Mouse (Mus musculus) stomach, embryonic 14.5 days (tissue): ENCODE results near the gene Tmem125. TPM values are rescaled to one million over a fixed set of nuclear protein-coding genes. Genes with fewer than 3 reads are reported as not detected.
"Not testable (repeated sequence)": the region's sequence is repeated elsewhere in the genome, so short reads cannot be mapped to it uniquely, and the experiment has no call there.

Experiments
- ATAC-seq: fragments of 200-750 bp; cut with Nextera tagmentation; 2 replicates; pipeline ENCODE4 v1.8.0; 2017; ENCODE audit warnings: low read depth, moderate TSS enrichment; ENCODE audit not compliant: insufficient number of reproducible peaks, insufficient read depth, low FRiP score
- H3K27ac ChIP-seq: fragments of 300-500 bp; sonication (generic); 2 replicates; pipeline ENCODE4 v1.5.1; 2014; ENCODE audit warnings: mild to moderate bottlenecking, low read length, moderate library complexity, mixed read lengths
- H3K27me3 ChIP-seq: fragments of 300-500 bp; sonication (generic); 2 replicates; pipeline ENCODE4 v1.6.1; 2014; ENCODE audit warnings: low read length, control low read depth, mixed read lengths; ENCODE audit not compliant: control insufficient read depth, insufficient read depth
- H3K36me3 ChIP-seq: fragments of 300-500 bp; sonication (generic); 2 replicates; pipeline ENCODE4 v1.6.1; 2014; ENCODE audit warnings: mild to moderate bottlenecking, control low read depth, low read length, moderate library complexity, mixed read lengths; ENCODE audit not compliant: control insufficient read depth, insufficient read depth
- H3K4me1 ChIP-seq: fragments of 300-500 bp; sonication (generic); 2 replicates; pipeline ENCODE4 v1.6.1; 2014; ENCODE audit warnings: low read length, control low read depth, mixed read lengths; ENCODE audit not compliant: control insufficient read depth, insufficient read depth
- H3K4me2 ChIP-seq: fragments of 300-500 bp; sonication (generic); replicated peaks from 2 replicates; pipeline ENCODE4 v1.6.1; 2014; ENCODE audit warnings: low read depth, low read length, control low read depth
- H3K4me3 ChIP-seq: fragments of 300-500 bp; sonication (generic); 2 replicates; pipeline ENCODE4 v1.5.1; 2014; ENCODE audit warnings: low read depth, low read length, control low read depth
- H3K9ac ChIP-seq: fragments of 300-500 bp; sonication (generic); replicated peaks from 2 replicates; pipeline ENCODE4 v1.6.1; 2014; ENCODE audit warnings: low read depth, mild to moderate bottlenecking, control low read depth, low read length, moderate library complexity, mixed read lengths
- H3K9me3 ChIP-seq: fragments of 300-500 bp; sonication (generic); 2 replicates; pipeline ENCODE4 v1.6.1; 2016; ENCODE audit warnings: low read depth, low read length, control low read depth; ENCODE audit not compliant: control insufficient read depth
- WGBS: fragments of 180-500 bp; shearing (Covaris S2); extraction: QIAGEN DNeasy Blood & Tissue Kit; methylation state at CpG from one replicate; pipeline ENCODE4 v1.1.7; 2014; 5-methylcytosine and 5-hydroxymethylcytosine counted together
- polyA plus RNA-seq: library from polyadenylated mRNA; unstranded; fragments of >200 nt; fragmentation: Nextera tagmentation; extraction: Ambion mirVana; gene quantifications from 2 replicates; pipeline ENCODE4 v1.2.1, GENCODE M21; 2014

The Tmem125 gene
- polyA plus RNA-seq, 1 experiment from 2014 or later = 6.5 TPM

DNA sequence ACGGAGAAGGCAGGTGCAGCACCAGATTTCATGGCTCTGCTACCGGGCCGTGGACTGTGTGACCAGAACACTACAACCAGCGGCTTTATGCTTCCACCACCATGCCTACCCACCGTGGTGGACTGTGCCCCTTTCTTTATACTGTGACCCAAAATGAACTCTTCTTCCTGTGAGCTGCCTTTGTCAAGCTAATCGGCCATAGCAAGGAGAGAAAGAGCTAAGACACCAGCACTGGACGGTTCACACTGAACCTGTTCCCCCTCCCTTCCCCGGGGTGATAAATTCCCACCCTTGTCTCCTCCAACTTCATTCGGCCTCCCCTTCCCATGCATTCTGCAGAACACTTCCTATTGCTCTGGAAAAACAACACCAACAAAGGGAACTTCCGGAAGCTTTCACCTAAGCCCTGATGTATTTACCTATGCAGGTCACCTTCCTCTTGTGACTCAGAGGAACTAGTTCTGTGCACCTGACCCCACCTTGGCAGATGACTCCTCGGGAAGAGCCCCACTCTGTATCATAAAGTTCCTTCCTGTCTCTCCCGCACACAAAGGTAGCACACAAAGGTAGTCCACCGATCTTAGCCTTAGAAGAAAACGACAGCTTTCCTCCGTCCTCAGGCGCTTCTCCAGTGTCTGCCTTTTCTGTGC, 26.2 kb downstream of the Tmem125 start:
- no peak overlapping the region for H3K4me2 ChIP-seq
- ATAC-seq = no peak
- H3K27ac ChIP-seq = no peak overlapping the region; the same call in 1 of the 2 replicates
- H3K36me3 ChIP-seq = no peaks in the 10 kb centered on the region
- H3K4me3 ChIP-seq = no peak overlapping the region
- 42% methylated on average over 16 of the region's 16 CpGs for WGBS
- H3K27me3 ChIP-seq = no peaks in the 10 kb centered on the region
- H3K9ac ChIP-seq = no peak overlapping the region
- peaks cover 3% of the 10 kb centered on the region for H3K4me1 ChIP-seq
- no peaks in the 10 kb centered on the region for H3K9me3 ChIP-seq

DNA sequence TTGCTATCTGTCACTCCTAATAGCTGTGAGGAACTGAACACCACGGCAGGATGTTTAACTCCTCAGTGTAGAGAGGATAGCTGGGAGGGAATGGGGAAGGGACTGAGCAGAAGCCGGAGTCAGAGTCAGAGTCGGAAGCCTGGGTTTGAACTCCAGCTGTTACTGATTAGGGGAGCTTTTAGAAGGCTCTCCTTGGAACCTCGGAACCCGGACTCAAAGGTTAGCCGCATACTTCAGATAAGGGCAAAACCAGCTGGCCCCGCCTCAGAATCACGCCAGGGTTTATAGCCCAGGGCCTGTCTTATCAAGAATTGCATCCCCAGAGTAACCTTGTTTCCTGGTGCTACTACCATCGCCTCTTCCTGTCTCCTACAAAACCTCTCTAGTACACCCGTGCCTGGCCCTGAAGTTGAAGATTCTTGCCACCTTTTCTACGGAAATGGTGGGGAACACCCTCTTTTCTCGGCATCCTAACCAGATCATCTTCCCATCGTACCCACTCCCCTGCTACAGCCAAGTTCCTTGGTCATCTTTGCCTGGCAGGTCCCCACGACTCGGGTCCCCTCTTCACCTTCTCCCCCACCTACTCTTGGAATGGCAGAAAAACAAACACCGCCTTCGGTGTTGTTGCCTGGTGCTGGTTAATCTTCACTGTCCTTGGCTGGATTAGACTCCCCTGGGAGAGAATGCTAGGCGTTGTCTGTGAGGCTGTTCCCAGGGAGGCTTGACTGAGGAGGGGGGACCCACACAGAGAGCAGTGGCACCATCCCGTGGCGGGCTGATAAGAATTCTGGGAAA, 26.9 kb downstream of the Tmem125 start:
- H3K27ac ChIP-seq = no peak overlapping the region; the same call in 1 of the 2 replicates
- ATAC-seq = 0 out of 2 replicates have a peak, but pooled peaks have one; percentile 37

DNA sequence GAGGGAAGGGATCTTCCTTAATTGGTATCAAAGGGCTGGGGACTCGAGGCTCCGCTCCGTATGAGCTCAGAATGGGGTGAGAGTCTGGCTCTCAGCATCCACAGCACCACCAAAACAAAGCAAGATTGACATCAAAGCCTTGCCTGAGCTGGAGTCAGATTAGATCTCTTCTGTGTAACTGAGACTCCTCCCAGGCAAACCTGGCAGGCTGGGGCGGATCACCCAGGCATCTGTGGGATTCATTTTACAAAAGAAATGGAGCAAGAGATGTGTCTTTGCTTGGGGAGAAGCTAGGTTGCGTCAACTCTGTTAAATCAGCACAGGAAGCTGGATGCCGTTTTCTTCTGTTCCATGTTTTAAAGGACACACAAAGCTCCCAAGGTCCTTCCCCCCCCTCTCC, 34.8 kb downstream of the Tmem125 start:
- H3K4me3 ChIP-seq = no peak overlapping the region
- WGBS = 24% methylated on average over 6 of the region's 6 CpGs
- no peak overlapping the region for H3K9ac ChIP-seq
- no peaks in the 10 kb centered on the region for H3K36me3 ChIP-seq
- H3K4me2 ChIP-seq = no peak overlapping the region
- H3K27me3 ChIP-seq = no peaks in the 10 kb centered on the region
- no peaks in the 10 kb centered on the region for H3K4me1 ChIP-seq
- H3K27ac ChIP-seq = no peak overlapping the region
- H3K9me3 ChIP-seq = no peaks in the 10 kb centered on the region
- no peak for ATAC-seq

More for the DNA sequence above, 26.9 kb downstream of the Tmem125 start:
- peaks cover 3% of the 10 kb centered on the region for H3K4me1 ChIP-seq
- H3K9me3 ChIP-seq = no peaks in the 10 kb centered on the region
- no peaks in the 10 kb centered on the region for H3K36me3 ChIP-seq
- WGBS = 14% methylated on average over 20 of the region's 20 CpGs
- H3K4me2 ChIP-seq = no peak overlapping the region
- H3K9ac ChIP-seq = no peak overlapping the region
- H3K27me3 ChIP-seq = no peaks in the 10 kb centered on the region
- no peak overlapping the region for H3K4me3 ChIP-seq

DNA sequence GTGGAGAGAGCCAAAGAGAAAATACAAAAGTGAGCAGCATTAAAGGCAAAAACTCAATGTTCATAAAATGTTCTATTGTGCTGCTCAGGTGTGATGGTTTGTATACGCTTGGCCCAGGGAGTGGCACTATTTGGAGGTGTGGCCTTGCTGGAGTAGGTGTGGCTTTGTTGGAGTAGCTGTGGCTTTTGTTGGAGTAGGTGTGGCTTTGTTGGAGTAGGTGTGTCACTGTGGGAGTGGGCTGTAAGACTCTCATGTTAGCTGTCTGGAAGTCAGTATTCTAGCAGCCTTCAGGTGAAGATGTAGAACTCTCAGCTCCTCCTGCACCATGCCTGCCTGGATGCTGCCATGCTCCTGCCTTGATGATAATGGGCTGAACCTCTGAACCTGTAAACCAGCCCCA, 36.7 kb downstream of the Tmem125 start:
- H3K4me3 ChIP-seq, H3K4me1 ChIP-seq, H3K9ac ChIP-seq, H3K27ac ChIP-seq, H3K9me3 ChIP-seq, H3K4me2 ChIP-seq, H3K36me3 ChIP-seq, H3K27me3 ChIP-seq: not testable (repeated sequence)
- WGBS = 81% methylated on average over 1 of the region's 1 CpGs
- ATAC-seq = peak; percentile 46; the same call in 1 of the 2 replicates

DNA sequence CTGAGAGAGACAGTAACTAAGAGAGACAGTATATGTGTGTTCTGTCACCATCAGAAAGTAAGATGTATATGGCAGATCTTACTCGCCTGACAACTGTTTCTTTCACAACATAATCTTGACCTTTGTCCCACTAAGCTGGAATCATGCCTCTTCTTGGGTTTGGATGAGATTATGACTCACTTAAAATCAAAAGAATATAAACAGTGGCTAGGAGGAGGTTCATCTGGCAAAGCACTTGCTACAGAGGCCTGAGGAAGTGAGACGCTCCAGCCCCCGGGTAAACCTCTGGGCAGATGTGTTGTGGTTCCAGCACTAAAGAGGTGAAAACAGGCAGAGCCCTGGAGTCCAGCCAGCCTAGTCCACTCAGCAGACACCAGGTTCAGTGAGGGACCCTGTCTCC, 38.3 kb downstream of the Tmem125 start:
- no peak for ATAC-seq
- no peaks in the 10 kb centered on the region for H3K4me1 ChIP-seq
- H3K27ac ChIP-seq = no peak overlapping the region
- H3K36me3 ChIP-seq = no peaks in the 10 kb centered on the region
- no peak overlapping the region for H3K4me3 ChIP-seq
- WGBS = 32% methylated on average over 3 of the region's 3 CpGs
- no peak overlapping the region for H3K9ac ChIP-seq
- no peaks in the 10 kb centered on the region for H3K9me3 ChIP-seq
- H3K4me2 ChIP-seq = no peak overlapping the region
- H3K27me3 ChIP-seq = no peaks in the 10 kb centered on the region

DNA sequence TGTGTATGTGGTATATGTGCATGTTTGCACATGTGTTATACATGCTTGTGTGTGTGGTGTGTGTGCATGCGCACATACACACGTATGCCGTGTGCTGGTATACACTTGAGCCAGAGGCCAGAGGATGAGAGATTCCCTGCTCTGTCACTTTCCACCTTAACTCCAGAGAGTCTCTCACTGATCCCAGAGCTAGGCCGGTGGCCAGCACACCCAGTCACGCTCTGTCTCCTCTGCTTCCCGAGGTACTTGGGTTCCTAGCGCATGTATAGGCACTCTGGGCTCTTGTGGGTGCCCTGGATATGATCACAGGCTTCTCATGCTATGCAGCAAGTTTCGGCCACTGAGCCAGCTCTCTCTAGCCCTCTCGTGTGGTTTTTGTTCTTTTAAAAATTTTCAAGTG, 43.1 kb downstream of the Tmem125 start:
- H3K9me3 ChIP-seq = no peaks in the 10 kb centered on the region
- no peaks in the 10 kb centered on the region for H3K36me3 ChIP-seq
- ATAC-seq = no peak
- no peak overlapping the region for H3K9ac ChIP-seq
- no peak overlapping the region for H3K27ac ChIP-seq
- no peaks in the 10 kb centered on the region for H3K4me1 ChIP-seq
- WGBS = 67% methylated on average over 9 of the region's 9 CpGs
- H3K4me3 ChIP-seq = no peak overlapping the region
- no peaks in the 10 kb centered on the region for H3K27me3 ChIP-seq
- no peak overlapping the region for H3K4me2 ChIP-seq

DNA sequence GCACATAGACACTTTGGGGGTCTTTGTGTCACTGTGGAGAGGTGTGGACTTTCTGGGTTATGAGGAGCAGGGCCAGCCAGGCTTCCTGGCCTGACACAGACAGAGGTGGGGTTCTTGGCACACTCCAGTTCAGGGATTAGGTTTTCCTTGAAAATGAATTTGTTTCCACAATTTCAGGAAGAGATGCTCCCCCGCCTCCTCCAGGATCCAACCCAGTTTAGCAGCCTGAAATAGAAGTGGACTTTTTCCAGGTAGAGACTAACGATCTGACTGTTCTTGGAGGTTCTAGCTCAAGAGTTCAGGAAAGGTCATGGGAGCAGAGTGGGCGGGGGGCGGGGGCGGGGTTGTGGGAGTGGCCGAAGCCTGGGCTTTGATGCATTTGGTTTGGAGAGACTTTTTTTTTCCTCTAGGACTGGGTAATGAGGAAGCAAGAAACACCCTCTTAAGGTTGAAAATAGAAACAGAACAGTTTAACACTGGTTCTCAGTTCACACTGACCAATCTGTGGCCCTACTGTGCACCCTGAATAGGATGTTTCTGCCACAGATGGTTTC, 43.6 kb downstream of the Tmem125 start:
- H3K9me3 ChIP-seq = no peaks in the 10 kb centered on the region
- ATAC-seq = no peak
- H3K4me3 ChIP-seq = no peak overlapping the region
- H3K27me3 ChIP-seq = no peaks in the 10 kb centered on the region
- no peaks in the 10 kb centered on the region for H3K36me3 ChIP-seq
- H3K4me1 ChIP-seq = no peaks in the 10 kb centered on the region
- H3K27ac ChIP-seq = no peak overlapping the region
- no peak overlapping the region for H3K4me2 ChIP-seq
- WGBS = 44% methylated on average over 6 of the region's 6 CpGs
- no peak overlapping the region for H3K9ac ChIP-seq
